Mouse (Mus musculus): ENCODE measurements around the gene Cav2.
A peak's percentile ranks its signal among the peaks of the same experiment; 100 is the strongest.

The Cav2 gene

DNA sequence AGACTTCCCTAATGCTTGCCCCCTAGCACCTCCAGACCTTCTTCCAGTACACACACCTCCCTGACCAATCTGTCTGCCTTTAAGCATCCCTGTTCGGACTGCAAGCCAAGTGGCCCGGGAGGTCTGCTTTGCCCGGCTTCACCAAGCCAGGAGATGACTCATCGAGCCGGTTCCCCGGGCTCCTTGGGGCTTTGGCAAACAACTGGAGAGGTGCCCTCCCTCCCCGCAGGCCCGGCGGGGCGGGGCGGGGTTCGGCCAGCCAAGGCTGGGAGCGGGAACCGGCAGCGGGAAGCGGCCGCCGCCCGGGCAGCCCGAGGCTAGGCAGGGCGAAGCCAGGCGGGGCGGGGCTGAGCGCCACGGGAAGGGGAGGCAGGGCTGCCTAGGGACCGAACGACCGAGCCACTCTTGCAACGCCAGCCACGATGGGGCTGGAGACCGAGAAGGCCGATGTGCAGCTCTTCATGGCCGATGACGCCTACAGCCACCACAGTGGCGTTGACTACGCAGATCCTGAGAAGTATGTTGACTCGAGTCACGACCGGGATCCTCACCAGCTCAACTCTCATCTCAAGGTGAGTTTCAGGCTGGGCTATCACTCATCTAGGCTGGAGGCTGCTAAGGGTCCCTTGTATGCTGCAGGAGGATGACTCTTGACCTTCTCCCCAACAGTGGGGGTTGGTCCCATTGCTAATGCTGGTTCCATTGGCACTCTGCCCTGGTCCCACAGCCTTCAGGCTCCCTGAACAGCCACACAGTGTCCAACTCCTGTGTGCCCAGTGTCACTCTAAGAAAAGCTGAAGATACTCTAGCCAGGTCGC is at the start of gene Cav2:
Gene Cav2, plus strand, starts transcription at position 247 of the 818 bp plus-strand sequence.
- DNase-seq (ENCODE audit: low spot score in 2 of 2), result peak; percentile 89 to 93

DNA sequence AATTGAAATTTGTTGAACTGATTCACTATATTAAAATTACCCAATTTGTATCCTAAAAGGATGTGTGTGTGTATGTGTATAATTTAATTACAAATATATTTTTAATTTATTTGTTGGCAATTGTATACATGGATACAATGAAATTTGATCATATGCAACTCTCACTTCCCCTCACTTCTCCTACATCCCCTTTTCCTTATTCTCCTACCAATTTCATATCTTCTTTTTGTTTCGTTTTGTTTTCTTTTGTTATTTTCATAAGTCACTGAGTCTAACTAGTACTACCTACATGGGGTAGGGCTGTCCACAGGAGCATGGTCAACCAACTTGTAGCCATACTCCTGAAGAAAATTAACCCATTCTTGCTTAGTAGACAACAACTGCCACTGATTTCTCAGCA is 41.3 kb upstream of the Cav2 start:
- DNase-seq (ENCODE audit: low spot score in 2 of 2), result no peak

DNA sequence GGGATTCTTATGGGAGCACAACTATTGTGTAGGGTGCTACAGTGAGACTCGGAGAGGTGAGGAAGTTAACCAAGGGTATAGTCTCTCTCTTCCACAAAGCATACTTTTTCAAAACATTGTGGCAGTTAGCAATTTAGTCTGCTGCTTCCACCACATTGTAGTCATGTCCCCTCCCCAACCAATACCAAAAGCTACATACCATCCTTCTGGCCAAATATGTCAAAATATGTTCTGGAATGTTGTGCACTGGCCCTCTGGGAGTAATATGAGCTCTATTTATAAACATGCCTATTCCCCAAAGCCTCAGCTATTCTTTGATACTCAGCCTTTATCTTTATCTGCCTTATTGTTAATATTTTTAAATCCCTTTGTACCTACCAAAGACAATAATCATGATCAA is 40.0 kb upstream of the Cav2 start:
- DNase-seq (ENCODE audit: low spot score in 2 of 2), result no peak

GRCm38 (mm10) chr6:17246959-17247358 is 34.0 kb upstream of the Cav2 start:
- no peak for DNase-seq (ENCODE audit: low spot score in 2 of 2)

GRCm38 (mm10) chr6:17247673-17248072 is 33.3 kb upstream of the Cav2 start:
- no peak for DNase-seq (ENCODE audit: low spot score in 2 of 2)

DNA sequence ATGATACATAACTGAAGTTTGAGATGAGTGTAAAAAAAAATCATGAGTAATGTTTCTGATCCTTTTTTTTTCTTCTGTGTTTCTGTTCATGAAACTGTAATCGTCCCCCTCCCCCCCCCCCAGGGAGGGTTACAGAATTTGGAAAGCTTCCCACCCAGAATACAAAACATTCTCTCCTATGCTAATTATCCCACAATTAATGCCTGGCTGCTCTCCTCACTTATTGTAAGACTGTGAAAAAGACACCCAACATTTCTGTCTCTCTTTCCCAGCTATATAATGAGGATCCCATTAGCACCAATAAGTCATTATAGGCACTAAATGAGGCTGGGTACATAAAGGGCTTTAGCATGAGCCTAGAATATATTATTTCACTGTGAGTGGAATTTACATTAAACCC is 32.7 kb upstream of the Cav2 start:
- DNase-seq (ENCODE audit: low spot score in 2 of 2), result no peak

DNA sequence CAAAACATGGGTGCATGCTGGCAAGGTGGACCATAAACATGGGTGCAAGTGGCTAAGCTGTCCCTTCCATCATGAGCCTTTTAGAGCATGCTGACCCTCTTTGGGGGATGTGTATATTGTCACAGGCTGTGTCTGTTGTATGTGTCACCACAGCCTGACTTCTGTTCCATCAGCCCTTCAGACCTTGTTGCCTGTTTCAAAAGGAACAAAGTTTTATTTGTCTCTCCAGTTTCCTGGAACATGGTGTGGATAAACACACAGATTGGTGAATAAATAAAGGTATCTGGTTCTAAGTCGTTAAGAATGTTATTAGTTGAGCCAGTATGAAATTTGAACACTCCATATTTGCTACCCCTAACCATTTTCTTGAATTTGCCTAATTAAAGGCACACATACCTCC is 29.0 kb upstream of the Cav2 start:
- no peak for DNase-seq (ENCODE audit: low spot score in 2 of 2)

DNA sequence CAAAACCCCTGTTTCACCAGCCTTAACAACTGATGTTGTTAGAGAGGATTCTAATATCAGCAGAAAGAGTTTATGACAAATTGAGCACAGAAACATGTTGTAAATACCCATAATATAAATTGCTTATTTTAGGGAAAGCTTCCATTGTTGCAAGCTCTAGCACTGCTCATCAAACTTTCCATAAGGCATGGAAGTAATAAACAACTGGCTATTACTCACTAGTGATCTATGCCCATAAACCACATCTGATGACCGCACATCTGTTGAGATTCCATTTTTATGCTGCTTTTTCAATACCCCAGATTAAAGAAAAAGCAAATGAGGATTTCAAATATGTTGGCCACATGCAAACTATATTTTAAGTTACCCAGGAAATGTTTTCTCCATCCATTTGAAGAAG is 22.8 kb upstream of the Cav2 start:
- DNase-seq (ENCODE audit: low spot score in 2 of 2), result no peak

GRCm38 (mm10) chr6:17258911-17259310 is 22.1 kb upstream of the Cav2 start:
- DNase-seq (ENCODE audit: low spot score in 2 of 2), result no peak

DNA sequence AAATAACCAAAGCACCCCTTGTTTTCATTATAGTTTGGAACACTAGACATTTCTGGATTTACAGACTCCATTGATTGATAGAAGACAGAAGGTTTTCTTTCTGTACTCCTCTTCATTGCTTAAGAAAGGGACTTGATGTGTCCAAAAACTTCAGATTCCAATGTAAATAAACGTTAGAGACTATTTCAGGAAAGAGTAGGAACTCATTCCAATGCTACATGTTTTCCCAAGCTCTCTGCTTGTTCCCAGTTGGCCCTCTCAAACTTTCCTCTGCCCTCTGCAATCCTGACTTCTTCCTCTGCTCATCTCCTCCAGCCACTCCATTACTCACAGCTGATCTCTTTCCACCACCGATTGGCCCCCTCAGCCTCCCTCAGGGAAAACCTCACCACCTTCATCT is 18.2 kb upstream of the Cav2 start:
- DNase-seq (ENCODE audit: low spot score in 2 of 2), result no peak

DNA sequence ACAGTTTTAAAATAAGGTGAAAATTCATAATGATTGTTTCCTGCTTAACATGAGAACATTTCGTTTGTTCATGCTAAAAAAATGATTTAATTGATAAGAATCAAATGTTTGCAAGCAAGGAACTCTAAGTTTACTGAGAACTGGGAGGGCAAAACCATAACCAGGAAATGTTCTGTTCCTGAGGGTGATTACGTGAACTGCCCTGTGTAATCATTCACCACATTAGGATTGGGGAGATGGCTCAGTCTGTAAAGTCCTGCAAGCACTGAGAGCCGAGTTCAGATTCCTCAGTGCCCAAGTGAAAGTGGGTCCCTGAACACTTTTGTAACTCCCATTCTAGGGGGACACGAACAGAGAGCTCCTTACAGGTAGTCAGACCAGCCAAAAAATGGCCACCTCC is 15.9 kb upstream of the Cav2 start:
- DNase-seq (ENCODE audit: low spot score in 2 of 2), result no peak

DNA sequence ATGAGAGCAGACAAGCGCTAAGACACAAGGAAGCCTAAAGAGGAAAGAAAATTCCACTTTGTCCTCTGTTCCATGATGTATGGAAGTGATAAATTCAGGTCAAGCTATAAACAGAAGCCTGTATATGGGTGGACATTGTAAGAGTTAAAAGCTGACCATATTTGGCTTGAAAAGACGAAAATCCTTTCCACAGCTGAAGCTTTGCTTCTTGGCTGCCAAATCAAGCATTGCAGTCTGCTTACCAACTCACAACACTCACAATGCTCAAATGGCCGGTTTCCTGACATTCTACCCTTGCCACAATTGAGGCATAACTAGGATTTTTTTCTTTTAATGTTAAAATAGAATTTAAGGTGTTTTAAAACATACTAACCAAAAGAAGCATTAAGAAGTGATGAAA is 14.5 kb upstream of the Cav2 start:
- no peak for DNase-seq (ENCODE audit: low spot score in 2 of 2)

DNA sequence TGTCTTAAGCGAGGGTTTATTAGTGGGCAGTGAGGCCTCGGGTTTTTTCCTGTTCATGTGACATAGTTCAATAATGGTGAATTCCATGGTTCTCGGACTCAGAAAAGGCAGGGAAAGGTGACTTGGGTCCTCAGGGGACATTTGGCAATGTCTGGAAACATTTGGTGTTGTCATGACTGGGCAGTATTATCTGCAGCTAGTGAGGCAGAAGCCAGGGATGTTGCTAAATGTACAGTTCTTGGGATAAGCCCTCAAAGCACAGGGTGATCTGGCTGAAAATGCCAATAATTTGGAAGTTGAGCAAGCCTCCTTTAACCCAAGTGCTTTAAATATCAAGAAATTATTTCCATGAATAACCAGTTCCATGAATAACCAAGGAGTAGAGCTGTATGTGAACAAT is 2.6 kb upstream of the Cav2 start:
- peak in 1 of 2 experiments; percentile 21 for DNase-seq (ENCODE audit: low spot score in 2 of 2)

- DNase-seq (ENCODE audit: low spot score in 2 of 2), result peak in 1 of 2 experiments; percentile 6
Observed at GRCm38 (mm10) chr6:17281757-17282092, 740 bp downstream of the Cav2 start.

DNA sequence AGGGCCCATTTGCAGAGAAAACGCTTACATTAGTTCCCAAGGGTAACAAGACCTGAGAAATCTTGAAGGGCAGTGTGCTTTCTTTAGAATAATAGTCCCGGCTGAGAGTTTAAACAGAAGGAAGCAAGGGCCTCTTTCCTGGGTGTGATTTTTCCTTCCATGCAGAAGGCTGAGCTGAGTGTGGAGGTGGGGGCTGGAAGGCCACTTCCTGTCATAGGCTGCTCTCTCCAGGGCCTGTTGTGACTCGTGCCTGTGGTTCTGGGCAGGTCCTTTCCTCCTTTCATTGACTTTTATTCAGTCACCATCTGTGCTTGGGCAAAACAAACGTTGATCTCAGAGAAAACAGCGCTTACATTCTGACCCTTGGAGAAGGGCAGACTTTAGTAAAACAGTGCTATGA is 1.2 kb downstream of the Cav2 start:
- DNase-seq (ENCODE audit: low spot score in 2 of 2), result peak; percentile 46 to 65

DNA sequence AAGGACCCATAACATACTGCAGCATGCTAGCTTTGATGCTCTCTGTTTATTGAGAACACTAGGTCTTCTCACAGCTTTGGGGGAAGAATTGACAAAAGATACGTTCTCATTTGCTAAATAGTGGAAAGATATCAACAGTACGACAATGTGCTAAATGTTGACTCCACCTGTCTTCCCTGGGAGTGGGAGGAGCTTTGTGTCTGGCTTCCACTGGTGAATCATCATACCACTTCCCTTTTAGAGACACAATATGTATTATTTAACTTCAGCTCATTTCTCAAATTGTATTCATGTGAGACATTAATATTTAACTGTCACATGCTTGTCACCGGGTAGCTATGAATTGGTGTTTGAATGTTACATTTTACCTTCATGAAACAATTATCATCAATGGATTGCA is 2.8 kb downstream of the Cav2 start:
- no peak for DNase-seq (ENCODE audit: low spot score in 2 of 2)

DNA sequence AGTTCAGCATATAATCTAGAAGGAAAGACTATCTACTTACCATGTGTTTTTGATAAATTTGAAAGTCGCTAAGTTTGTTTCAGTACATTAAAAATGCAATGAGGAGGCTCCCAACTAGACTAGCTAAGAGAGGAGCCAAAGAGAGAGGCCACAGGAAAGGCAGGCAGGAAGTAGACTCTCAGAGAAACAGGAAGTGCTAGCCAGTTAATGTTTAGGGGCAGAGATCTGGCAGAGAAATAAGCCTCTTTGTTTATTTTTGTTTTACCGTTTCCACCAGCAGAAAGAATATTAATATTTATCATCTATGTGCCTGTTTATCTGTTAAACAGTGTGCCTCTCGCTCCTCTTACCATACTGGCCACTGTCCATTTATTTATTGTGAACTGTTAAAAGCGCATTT is 5.4 kb downstream of the Cav2 start:
- no peak for DNase-seq (ENCODE audit: low spot score in 2 of 2)

- DNase-seq (ENCODE audit: low spot score in 2 of 2), result no peak
Observed at GRCm38 (mm10) chr6:17295116-17295515, 14.1 kb downstream of the Cav2 start.

DNA sequence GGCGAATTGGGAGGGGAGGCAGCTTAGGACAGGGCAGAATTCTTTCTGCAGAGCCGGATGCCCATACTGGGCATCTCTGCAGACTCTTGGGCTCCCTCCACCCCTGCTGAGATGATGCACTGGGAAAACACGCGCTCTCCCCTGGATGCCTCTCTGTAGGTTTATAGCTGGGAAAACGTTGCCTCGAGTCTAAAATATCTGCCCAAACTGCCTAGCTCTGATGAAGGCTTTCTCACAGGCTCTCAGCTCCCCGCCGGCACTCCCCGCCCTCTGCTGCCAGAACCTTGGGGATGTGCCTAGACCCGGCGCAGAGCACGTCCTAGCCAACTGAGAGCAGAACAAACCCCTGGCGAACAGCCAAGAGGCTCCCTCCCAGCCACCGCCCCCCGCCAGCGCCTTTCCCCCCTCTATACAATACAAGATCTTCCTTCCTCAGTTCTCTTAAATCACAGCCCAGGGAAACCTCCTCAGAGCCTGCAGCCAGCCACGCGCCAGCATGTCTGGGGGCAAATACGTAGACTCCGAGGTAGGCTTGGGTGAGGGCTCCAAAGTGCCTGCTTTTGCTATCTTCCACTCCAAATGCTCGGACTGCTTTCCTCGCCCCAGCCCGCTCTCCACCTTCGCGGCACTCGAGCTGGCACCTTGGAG is 25.1 kb downstream of the Cav2 start, which contains the start of gene Cav1:
Gene Cav1, plus strand, starts transcription at position 382 of the 648 bp plus-strand sequence.
- DNase-seq (ENCODE audit: low spot score in 2 of 2), result peak; percentile 71 to 84

GRCm38 (mm10) chr6:17306602-17307325 is 25.8 kb downstream of the Cav2 start:
- peak; percentile 20 to 22 for DNase-seq (ENCODE audit: low spot score in 2 of 2)

GRCm38 (mm10) chr6:17307461-17308115 is 26.6 kb downstream of the Cav2 start:
- DNase-seq (ENCODE audit: low spot score in 2 of 2), result peak; percentile 60 to 81

DNA sequence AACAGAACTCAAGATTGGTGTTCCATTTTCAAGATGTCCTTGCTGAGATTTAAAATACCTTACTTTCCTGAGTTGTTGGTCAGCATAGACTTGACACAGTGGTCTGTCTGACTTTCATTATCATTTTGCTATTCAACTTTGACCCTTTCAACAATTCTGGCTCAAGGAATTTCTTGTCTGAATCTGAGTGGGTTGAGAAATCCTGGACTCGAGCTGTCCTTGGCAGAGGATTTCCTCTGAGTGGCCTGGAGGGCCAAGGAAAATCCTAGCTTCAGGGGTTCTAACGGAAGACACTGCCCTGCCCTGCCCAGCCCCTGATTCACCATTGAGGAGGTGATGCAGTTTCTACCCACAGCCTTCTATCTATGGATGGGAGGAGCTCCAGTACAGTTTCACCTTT is 27.7 kb downstream of the Cav2 start:
- peak in 1 of 2 experiments; percentile 51 for DNase-seq (ENCODE audit: low spot score in 2 of 2)

Data from urinary bladder, postnatal 36 days (tissue).